Mouse (Mus musculus): ENCODE data around the gene Slc5a5.

DNA sequence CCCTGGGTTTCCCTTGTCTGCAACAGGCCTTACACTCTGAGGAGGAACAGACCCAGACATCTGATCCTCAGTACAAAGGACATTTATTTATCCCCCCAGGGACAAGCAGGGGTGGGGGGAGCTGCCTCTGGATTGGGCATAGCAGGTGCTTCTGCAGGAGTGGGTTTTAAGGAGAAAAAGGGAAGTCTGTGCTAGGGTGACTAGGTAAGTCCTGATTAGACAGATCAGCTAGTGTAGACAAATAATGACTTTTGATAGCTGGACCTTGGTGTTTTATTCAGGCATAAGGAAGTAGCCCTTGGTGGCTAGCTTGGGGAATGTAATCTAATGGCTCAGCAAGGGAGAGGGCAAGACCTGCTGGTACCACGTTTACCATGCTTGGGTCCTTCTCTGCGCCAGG lies 6.7 kb upstream of the Slc5a5 start:
- TF ChIP-seq POLR2A (IDR thresholded peaks at IDR 0.05; ENCODE audit: control insufficient read depth, low read depth, low read length) (no peak), CTCF (IDR thresholded peaks at IDR 0.05; ENCODE audit: control insufficient read depth, insufficient read depth, insufficient replicate concordance, low read depth, low read length) (no peak)
